Mouse (Mus musculus) forebrain, embryonic 12.5 days (tissue): ENCODE measurements around the gene Phlpp1. TPM values are rescaled to one million over a fixed set of nuclear protein-coding genes. Genes with fewer than 3 reads are reported as not detected.

Experiments
- ATAC-seq: fragments of 200-750 bp; cut with Nextera tagmentation; 2 replicates; pipeline ENCODE4 v1.8.0; 2017; ENCODE audit warnings: moderate TSS enrichment; ENCODE audit not compliant: low FRiP score
- H3K27ac ChIP-seq: fragments of 300-500 bp; sonication (generic); 2 replicates; pipeline ENCODE4 v1.5.1; 2016; ENCODE audit warnings: mild to moderate bottlenecking
- H3K27me3 ChIP-seq: fragments of 300-500 bp; sonication (generic); 2 replicates; pipeline ENCODE4 v1.6.1; 2016; ENCODE audit warnings: mild to moderate bottlenecking
- H3K36me3 ChIP-seq: fragments of 300-500 bp; sonication (generic); replicated peaks from 2 replicates; pipeline ENCODE4 v1.6.1; 2016; ENCODE audit warnings: mild to moderate bottlenecking
- H3K4me1 ChIP-seq: fragments of 300-500 bp; sonication (generic); 2 replicates; pipeline ENCODE4 v1.6.1; 2016
- H3K4me2 ChIP-seq: fragments of 300-500 bp; sonication (generic); 2 replicates; pipeline ENCODE4 v1.6.1; 2016; ENCODE audit warnings: mild to moderate bottlenecking, moderate library complexity
- H3K4me3 ChIP-seq: fragments of 300-500 bp; sonication (generic); replicated peaks from 2 replicates; pipeline ENCODE4 v1.5.1; 2016; ENCODE audit warnings: mild to moderate bottlenecking
- H3K9ac ChIP-seq: fragments of 300-500 bp; sonication (generic); 2 replicates; pipeline ENCODE4 v1.6.1; 2016; ENCODE audit warnings: mild to moderate bottlenecking
- H3K9me3 ChIP-seq: fragments of 300-500 bp; sonication (generic); 2 replicates; pipeline ENCODE4 v1.6.1; 2016
- WGBS: fragments of 180-500 bp; shearing (Covaris S2); methylation state at CpG from one replicate; pipeline ENCODE4 v1.1.7; 2016; 5-methylcytosine and 5-hydroxymethylcytosine counted together
- polyA plus RNA-seq: library from polyadenylated mRNA; unstranded; fragments of >200 nt; fragmentation: Nextera tagmentation; extraction: Ambion mirVana; gene quantifications from 2 replicates; pipeline ENCODE4 v1.2.1, GENCODE M21; 2016

The Phlpp1 gene
- polyA plus RNA-seq, 1 experiment from 2014 or later, result 9.4 TPM

DNA sequence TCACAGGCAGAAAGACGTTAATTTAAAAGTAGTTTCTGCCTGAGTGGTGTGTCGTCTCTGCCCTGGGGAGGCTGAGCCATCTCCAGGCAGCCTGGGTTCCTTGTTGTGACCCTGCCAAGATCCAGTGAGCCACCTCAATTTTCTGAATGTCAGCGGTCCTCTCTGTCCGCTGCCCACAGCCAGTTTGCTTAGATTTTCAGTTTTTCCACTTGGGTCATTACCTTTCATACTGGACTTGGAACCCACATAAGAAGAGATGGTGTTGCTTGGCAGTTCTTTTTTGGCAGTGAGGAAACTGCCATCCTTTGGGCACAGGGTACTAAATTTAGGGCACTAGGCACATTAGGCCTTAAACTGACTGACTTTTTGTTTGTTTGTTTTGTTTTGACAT lies 60.9 kb downstream of the Phlpp1 start:
- H3K9me3 ChIP-seq, result no peaks in the 10 kb centered on the region
- H3K27me3 ChIP-seq, result no peaks in the 10 kb centered on the region
- no peak overlapping the region for H3K27ac ChIP-seq
- no peak overlapping the region for H3K9ac ChIP-seq
- no peak overlapping the region for H3K4me2 ChIP-seq
- no peak overlapping the region for H3K4me3 ChIP-seq
- H3K4me1 ChIP-seq, result no peaks in the 10 kb centered on the region; the same call in 1 of the 2 replicates
- 84% methylated on average over 4 of the region's 4 CpGs for WGBS
- no peak for ATAC-seq
- no peaks in the 10 kb centered on the region for H3K36me3 ChIP-seq

DNA sequence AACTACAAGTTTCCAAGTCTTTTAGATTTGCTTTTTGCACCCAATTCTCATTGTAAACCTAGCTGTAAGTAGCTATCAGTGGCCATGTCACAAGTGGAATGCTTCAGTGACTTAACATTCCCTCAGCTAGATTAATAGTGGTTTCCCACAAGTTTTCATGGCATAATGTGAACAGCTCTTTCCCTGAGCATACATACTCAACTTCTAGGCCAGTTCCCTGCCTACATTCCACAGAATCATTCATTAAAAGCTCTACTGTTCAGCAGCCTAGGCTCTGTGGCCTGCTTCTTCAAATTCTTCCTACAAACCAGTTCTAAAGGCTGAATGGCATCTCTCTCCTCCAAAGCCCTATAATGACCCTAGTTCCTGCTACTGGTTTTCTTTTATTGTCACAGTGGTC lies 65.4 kb downstream of the Phlpp1 start:
- no peaks in the 10 kb centered on the region for H3K27me3 ChIP-seq
- no peak overlapping the region for H3K4me3 ChIP-seq
- ATAC-seq, result no peak
- H3K27ac ChIP-seq, result no peak overlapping the region
- H3K4me1 ChIP-seq, result peaks cover 14% of the 10 kb centered on the region
- no peak overlapping the region for H3K9ac ChIP-seq
- no peaks in the 10 kb centered on the region for H3K36me3 ChIP-seq
- H3K4me2 ChIP-seq, result no peak overlapping the region
- no peaks in the 10 kb centered on the region for H3K9me3 ChIP-seq

- Histone ChIP-seq H3K4me3 (no peak overlapping the region), H3K36me3 (no peaks in the 10 kb centered on the region), H3K27me3 (no peaks in the 10 kb centered on the region), H3K4me1 (peaks cover 18% of the 10 kb centered on the region), H3K9ac (no peak overlapping the region), H3K27ac (no peak overlapping the region), H3K4me2 (no peak overlapping the region), H3K9me3 (no peaks in the 10 kb centered on the region)
- 75% methylated on average over 7 of the region's 7 CpGs for WGBS
- ATAC-seq, result no peak
Observed at GRCm38 (mm10) chr1:106240116-106240685, 68.6 kb downstream of the Phlpp1 start.

GRCm38 (mm10) chr1:106241059-106241458 lies 69.5 kb downstream of the Phlpp1 start:
- Histone ChIP-seq H3K36me3 (no peaks in the 10 kb centered on the region), H3K27me3 (no peaks in the 10 kb centered on the region), H3K9me3 (no peaks in the 10 kb centered on the region), H3K4me2 (no peak overlapping the region), H3K9ac (no peak overlapping the region), H3K27ac (no peak overlapping the region), H3K4me1 (peaks cover 18% of the 10 kb centered on the region), H3K4me3 (no peak overlapping the region)
- 66% methylated on average over 1 of the region's 1 CpGs for WGBS
- no peak for ATAC-seq

- ATAC-seq, result no peak; the same call in 1 of the 2 replicates
- Histone ChIP-seq H3K9ac (no peak overlapping the region), H3K4me2 (no peak overlapping the region), H3K4me3 (no peak overlapping the region), H3K27me3 (no peaks in the 10 kb centered on the region), H3K27ac (no peak overlapping the region), H3K4me1 (peaks cover 18% of the 10 kb centered on the region), H3K9me3 (no peaks in the 10 kb centered on the region), H3K36me3 (0 out of 2 replicates have a peak, but pooled peaks cover 4% of the 10 kb centered on the region)
- WGBS, result 50% methylated on average over 2 of the region's 2 CpGs
Observed at GRCm38 (mm10) chr1:106242129-106242528, 70.6 kb downstream of the Phlpp1 start.

DNA sequence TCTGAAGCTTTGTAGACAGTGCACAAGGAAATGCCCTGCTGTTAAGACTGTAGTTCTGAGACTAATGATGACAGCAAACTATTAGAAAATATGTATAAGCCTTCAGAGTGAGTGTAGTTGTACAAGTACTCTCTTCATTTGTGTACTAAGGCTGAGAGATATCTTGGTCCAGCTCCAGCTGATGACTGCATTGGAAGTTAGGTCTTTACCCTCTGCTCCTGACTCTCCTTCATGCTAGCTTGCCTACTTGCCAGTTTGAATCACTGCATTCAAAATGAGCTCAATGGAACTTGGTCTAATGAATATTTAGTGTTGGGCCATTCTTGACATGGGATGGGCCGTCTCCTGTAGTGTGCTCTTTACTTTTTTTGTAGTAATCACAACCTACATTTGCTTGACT lies 71.8 kb downstream of the Phlpp1 start:
- Histone ChIP-seq H3K27ac (no peak overlapping the region), H3K9ac (no peak overlapping the region), H3K36me3 (0 out of 2 replicates have a peak, but pooled peaks cover 9% of the 10 kb centered on the region), H3K4me1 (peaks cover 18% of the 10 kb centered on the region), H3K4me2 (no peak overlapping the region), H3K9me3 (0 out of 2 replicates have a peak, but pooled peaks cover 4% of the 10 kb centered on the region), H3K4me3 (no peak overlapping the region), H3K27me3 (no peaks in the 10 kb centered on the region)
- WGBS, result 69% methylated on average over 1 of the region's 1 CpGs
- ATAC-seq, result no peak

GRCm38 (mm10) chr1:106244245-106244644 lies 72.7 kb downstream of the Phlpp1 start:
- Histone ChIP-seq H3K27ac (no peak overlapping the region), H3K4me2 (no peak overlapping the region), H3K27me3 (no peaks in the 10 kb centered on the region), H3K4me1 (peaks cover 18% of the 10 kb centered on the region), H3K9me3 (0 out of 2 replicates have a peak, but pooled peaks cover 4% of the 10 kb centered on the region), H3K36me3 (0 out of 2 replicates have a peak, but pooled peaks cover 9% of the 10 kb centered on the region), H3K4me3 (no peak overlapping the region), H3K9ac (no peak overlapping the region)
- 96% methylated on average over 3 of the region's 3 CpGs for WGBS
- ATAC-seq, result no peak

DNA sequence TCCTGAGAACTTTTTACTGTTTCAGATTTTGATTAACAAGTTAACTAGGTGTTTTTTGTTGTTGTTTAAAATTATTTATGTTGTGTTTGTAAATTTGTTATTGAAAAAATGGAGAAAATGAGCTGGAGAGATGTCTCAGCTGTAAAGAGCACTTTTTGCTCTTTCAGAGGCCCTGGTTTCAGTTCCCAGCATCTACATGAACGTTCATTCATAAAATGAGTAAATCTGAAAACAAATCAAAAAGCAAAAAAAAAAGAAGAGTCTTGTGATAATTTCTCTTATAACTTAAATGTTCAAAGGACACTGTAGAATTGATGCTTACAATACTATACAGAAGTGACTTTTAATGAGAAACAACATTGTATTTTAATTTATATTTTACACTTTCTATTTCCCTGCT lies 82.5 kb downstream of the Phlpp1 start:
- H3K4me2 ChIP-seq, result no peak overlapping the region
- H3K9ac ChIP-seq, result no peak overlapping the region
- H3K4me3 ChIP-seq, result no peak overlapping the region
- ATAC-seq, result no peak
- no peak overlapping the region for H3K27ac ChIP-seq
- H3K36me3 ChIP-seq, result no peaks in the 10 kb centered on the region
- H3K27me3 ChIP-seq, result no peaks in the 10 kb centered on the region
- no peaks in the 10 kb centered on the region for H3K9me3 ChIP-seq
- H3K4me1 ChIP-seq, result no peaks in the 10 kb centered on the region
- WGBS, result 86% methylated on average over 1 of the region's 1 CpGs

GRCm38 (mm10) chr1:106257176-106257575 lies 85.6 kb downstream of the Phlpp1 start:
- no peak for ATAC-seq
- H3K9ac ChIP-seq, result no peak overlapping the region
- H3K27me3 ChIP-seq, result no peaks in the 10 kb centered on the region
- H3K36me3 ChIP-seq, result no peaks in the 10 kb centered on the region
- H3K9me3 ChIP-seq, result no peaks in the 10 kb centered on the region
- WGBS, result 100% methylated on average over 1 of the region's 1 CpGs
- no peak overlapping the region for H3K27ac ChIP-seq
- H3K4me3 ChIP-seq, result no peak overlapping the region
- no peaks in the 10 kb centered on the region for H3K4me1 ChIP-seq
- H3K4me2 ChIP-seq, result no peak overlapping the region

GRCm38 (mm10) chr1:106268028-106268799 lies 96.7 kb downstream of the Phlpp1 start:
- Histone ChIP-seq H3K36me3 (no peaks in the 10 kb centered on the region), H3K9me3 (no peaks in the 10 kb centered on the region), H3K27ac (no peak overlapping the region), H3K4me2 (no peak overlapping the region), H3K4me3 (no peak overlapping the region), H3K4me1 (peaks cover 16% of the 10 kb centered on the region), H3K9ac (no peak overlapping the region), H3K27me3 (no peaks in the 10 kb centered on the region)
- no peak for ATAC-seq
- 90% methylated on average over 6 of the region's 6 CpGs for WGBS

DNA sequence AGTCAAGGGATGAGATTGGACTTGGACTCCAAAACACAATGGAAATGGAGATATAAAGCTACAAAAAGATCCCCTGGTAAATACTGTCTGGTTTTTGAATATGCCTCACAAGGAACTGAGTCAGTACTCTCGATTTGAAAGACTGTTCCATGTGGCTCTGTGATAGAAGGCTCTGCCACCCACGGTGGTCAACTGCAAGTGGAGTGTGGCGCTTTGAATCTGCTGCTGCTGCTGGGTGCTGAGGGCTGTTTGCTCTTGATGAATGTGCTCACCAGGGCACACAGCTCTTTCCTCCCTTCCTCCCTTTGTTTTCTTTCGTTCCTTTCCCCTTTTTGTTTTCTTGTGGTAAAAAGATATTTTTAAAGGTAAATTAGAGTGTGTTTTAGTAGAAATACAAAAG lies 97.8 kb downstream of the Phlpp1 start:
- ATAC-seq, result no peak
- 58% methylated on average over 4 of the region's 4 CpGs for WGBS
- Histone ChIP-seq H3K36me3 (no peaks in the 10 kb centered on the region), H3K4me2 (no peak overlapping the region), H3K9me3 (no peaks in the 10 kb centered on the region), H3K9ac (no peak overlapping the region), H3K4me1 (peaks cover 24% of the 10 kb centered on the region), H3K27ac (no peak overlapping the region), H3K4me3 (no peak overlapping the region), H3K27me3 (no peaks in the 10 kb centered on the region)

- Histone ChIP-seq H3K27ac (no peak overlapping the region), H3K9ac (no peak overlapping the region), H3K4me3 (no peak overlapping the region), H3K36me3 (no peaks in the 10 kb centered on the region), H3K27me3 (no peaks in the 10 kb centered on the region), H3K4me2 (no peak overlapping the region), H3K9me3 (no peaks in the 10 kb centered on the region), H3K4me1 (peaks cover 38% of the 10 kb centered on the region)
- ATAC-seq, result no peak
- 32% methylated on average over 2 of the region's 2 CpGs for WGBS
Observed at GRCm38 (mm10) chr1:106272916-106273315, 101.4 kb downstream of the Phlpp1 start.

DNA sequence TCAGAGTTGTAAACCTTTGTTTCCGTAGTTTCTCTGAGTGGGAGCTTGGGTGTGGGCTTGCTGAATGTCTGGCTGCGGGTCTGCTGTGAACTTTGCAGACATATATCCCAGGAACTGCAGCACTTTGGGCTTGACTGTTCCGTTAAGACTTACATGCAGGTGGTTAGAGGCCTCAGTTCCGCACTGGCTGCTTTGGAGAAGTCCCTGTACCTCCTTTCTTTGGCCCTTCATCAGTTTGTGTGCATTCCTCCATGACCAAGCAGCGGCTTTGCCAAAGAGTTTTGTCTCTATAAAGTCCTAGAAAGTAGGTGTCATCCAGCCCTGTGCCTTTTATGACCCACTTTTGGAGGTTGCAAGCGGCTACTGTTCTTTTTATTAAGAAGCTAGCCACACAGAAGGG lies 102.2 kb downstream of the Phlpp1 start:
- Histone ChIP-seq H3K4me3 (no peak overlapping the region), H3K9ac (no peak overlapping the region), H3K4me1 (peaks cover 46% of the 10 kb centered on the region), H3K36me3 (no peaks in the 10 kb centered on the region), H3K27me3 (no peaks in the 10 kb centered on the region), H3K27ac (no peak overlapping the region), H3K4me2 (no peak overlapping the region), H3K9me3 (no peaks in the 10 kb centered on the region)
- WGBS, result 89% methylated on average over 6 of the region's 6 CpGs
- ATAC-seq, result no peak
